ENCODE assay signal across 8 mouse cellular contexts in the genomic region with DNA sequence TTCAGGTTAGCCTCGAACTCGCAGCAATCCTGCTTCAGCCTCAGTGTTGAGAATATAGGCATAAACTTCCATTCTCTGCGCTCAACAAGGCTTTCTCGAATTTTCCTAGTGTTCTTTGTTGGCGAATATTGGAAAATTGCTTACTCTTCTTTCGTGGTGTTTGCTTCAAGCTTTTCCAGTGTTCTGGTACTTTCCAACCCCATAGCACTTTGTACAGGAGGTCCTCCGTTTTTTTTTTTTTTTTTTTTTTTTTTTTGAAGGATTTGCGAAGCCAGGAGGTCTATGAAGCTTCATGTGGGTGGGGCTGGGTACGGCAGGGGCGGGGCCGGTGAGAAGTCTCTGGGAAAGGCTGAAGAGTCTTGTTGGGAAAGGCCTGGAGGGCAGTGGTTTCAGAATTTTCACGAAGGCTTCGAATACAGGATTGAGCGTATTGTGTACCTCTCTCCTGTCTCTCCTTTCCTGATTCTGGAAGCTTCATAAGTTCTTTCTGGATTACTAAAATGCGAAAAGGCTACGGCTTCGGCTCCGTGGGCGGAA. TPM values are rescaled to one million over a fixed set of nuclear protein-coding genes. Genes with fewer than 3 reads are reported as not detected.
DNase-seq lines count a peak whose midpoint lies in the region; ATAC-seq and TF ChIP-seq lines count a peak whose summit lies in the region.

No protein-coding gene starts in this region.

- ATAC-seq in heart, embryonic 14.5 days (ENCODE audit: insufficient number of reproducible peaks, insufficient read depth, low FRiP score, low read depth): peak; percentile 81
- ATAC-seq in liver, embryonic 12.5 days: peak; percentile 80

- H3K27me3 ChIP-seq in MEL (ENCODE audit: control insufficient read depth in 1 of 2, insufficient read depth in 2 of 2, low read length in 2 of 2): no peaks in the 10 kb centered on the region
- no peaks in the 10 kb centered on the region for H3K27me3 ChIP-seq in heart, embryonic 14.5 days (ENCODE audit: control insufficient read depth, insufficient read depth, low read length)
- no peaks in the 10 kb centered on the region for H3K27me3 ChIP-seq in liver, embryonic 12.5 days (replicated peaks)
- no peaks in the 10 kb centered on the region for H3K27me3 ChIP-seq in small intestine, adult 2 months (ENCODE audit: control insufficient read depth, insufficient read depth, low read length)

- TF ChIP-seq RAD21 in MEL (IDR thresholded peaks at IDR 0.05; ENCODE audit: low read depth, low read length): no peak

- peaks cover 36% of the 10 kb centered on the region for H3K79me2 ChIP-seq in MEL (ENCODE audit: control insufficient read depth, insufficient read depth, low read length, poor library complexity)

- H3K36me3 ChIP-seq in MEL (ENCODE audit: control insufficient read depth in 1 of 2, insufficient read depth in 2 of 2, low read length in 2 of 2): peaks cover 0 to 6% of the 10 kb centered on the region in 2 experiments; a peak in 2 of 4 replicates
- H3K36me3 ChIP-seq in heart, embryonic 14.5 days (ENCODE audit: control insufficient read depth, insufficient read depth, low read length): no peaks in the 10 kb centered on the region
- no peaks in the 10 kb centered on the region for H3K36me3 ChIP-seq in liver, embryonic 12.5 days
- no peaks in the 10 kb centered on the region for H3K36me3 ChIP-seq in small intestine, adult 2 months (ENCODE audit: control insufficient read depth, insufficient read depth, low read length)

- TF ChIP-seq CTCF in MEL (IDR thresholded peaks at IDR 0.05 in 2 of 3, conservative IDR thresholded peaks at IDR 0.05 in 1 of 3; ENCODE audit: control insufficient read depth in 1 of 3, insufficient read depth in 1 of 3, low read depth in 2 of 3, low read length in 3 of 3, poor library complexity in 1 of 3, severe bottlenecking in 1 of 3): no peak
- TF ChIP-seq CTCF in small intestine, adult 2 months (IDR thresholded peaks at IDR 0.05; ENCODE audit: extremely low read depth, insufficient read length, insufficient replicate concordance, low read depth, low read length): no peak

- H3K9me3 ChIP-seq in MEL (replicated peaks; ENCODE audit: insufficient read depth, low read length): no peaks in the 10 kb centered on the region
- H3K9me3 ChIP-seq in heart, embryonic 14.5 days (ENCODE audit: control insufficient read depth, low read length): no peaks in the 10 kb centered on the region
- H3K9me3 ChIP-seq in liver, embryonic 12.5 days (replicated peaks): no peaks in the 10 kb centered on the region

- WGBS in heart, embryonic 14.5 days: 16% methylated on average over 19 of the region's 19 CpGs
- 12% methylated on average over 19 of the region's 19 CpGs for WGBS in liver, embryonic 12.5 days (ENCODE audit: insufficient replicate concordance)
- 25% methylated on average over 19 of the region's 19 CpGs for WGBS in small intestine, adult 2 months

- peak; percentile 5 for DNase-seq in embryo, embryonic 10 days (ENCODE audit: low spot score)
- no peak for DNase-seq in embryo, embryonic 10.5 days (ENCODE audit: low spot score)
- DNase-seq in MEL (ENCODE audit: low read depth, low spot score): no peak
- DNase-seq in ovary, postnatal 14 days (ENCODE audit: low spot score): no peak
- no peak for DNase-seq in cerebellum, postnatal 14 days

- no peak for TF ChIP-seq EP300 in MEL (IDR thresholded peaks at IDR 0.05; ENCODE audit: low read depth in 1 of 2, low read length in 2 of 2)

- TF ChIP-seq POLR2A in MEL (IDR thresholded peaks at IDR 0.05; ENCODE audit: control insufficient read depth in 1 of 2, insufficient read depth in 1 of 2, low read depth in 1 of 2, low read length in 2 of 2, poor library complexity in 1 of 2): no peak
- TF ChIP-seq POLR2A in small intestine, adult 2 months (IDR thresholded peaks at IDR 0.05; ENCODE audit: low read depth, low read length): no peak

- H3K4me1 ChIP-seq in MEL (ENCODE audit: control insufficient read depth in 1 of 2, insufficient read depth in 2 of 2, low read length in 2 of 2): no peaks in the 10 kb centered on the region; a peak in 2 of 4 replicates
- H3K4me1 ChIP-seq in heart, embryonic 14.5 days (ENCODE audit: control insufficient read depth in 2 of 2, insufficient read depth in 2 of 2, low read length in 2 of 2): peaks cover 11 to 25% of the 10 kb centered on the region in 2 experiments
- peaks cover 30% of the 10 kb centered on the region for H3K4me1 ChIP-seq in liver, embryonic 12.5 days
- H3K4me1 ChIP-seq in small intestine, adult 2 months (ENCODE audit: control insufficient read depth, insufficient read depth, insufficient read length, low read length): peaks cover 13% of the 10 kb centered on the region

- H3K4me2 ChIP-seq in heart, embryonic 14.5 days (ENCODE audit: low read length): peak overlapping the region; percentile 94
- peak overlapping the region; percentile 88 for H3K4me2 ChIP-seq in liver, embryonic 12.5 days

- peak overlapping the region; percentile 53 to 84 for H3K4me3 ChIP-seq in MEL (ENCODE audit: control insufficient read depth in 1 of 2, insufficient read depth in 1 of 2, low read depth in 2 of 2, low read length in 2 of 2)
- peak overlapping the region; percentile 47 to 71 for H3K4me3 ChIP-seq in heart, embryonic 14.5 days (ENCODE audit: control insufficient read depth in 1 of 2, insufficient read depth in 1 of 2, low read depth in 1 of 2, low read length in 2 of 2)
- peak overlapping the region; percentile 64 for H3K4me3 ChIP-seq in liver, embryonic 12.5 days
- H3K4me3 ChIP-seq in small intestine, adult 2 months (ENCODE audit: low read depth, low read length): peak overlapping the region; percentile 67

- H3K27ac ChIP-seq in MEL (ENCODE audit: control insufficient read depth, low read depth, low read length): peak overlapping the region; percentile 29
- peak overlapping the region; percentile 85 to 93 for H3K27ac ChIP-seq in heart, embryonic 14.5 days (replicated peaks in 1 of 2; ENCODE audit: control insufficient read depth in 1 of 2, insufficient read depth in 1 of 2, low read depth in 2 of 2, low read length in 2 of 2)
- peak overlapping the region; percentile 94 for H3K27ac ChIP-seq in liver, embryonic 12.5 days
- H3K27ac ChIP-seq in small intestine, adult 2 months (ENCODE audit: insufficient read depth, low read depth, low read length): 0 out of 2 replicates have a peak overlapping the region, but pooled peaks have one; percentile 46

- H3K9ac ChIP-seq in MEL (ENCODE audit: control insufficient read depth, low read depth, low read length, poor library complexity, severe bottlenecking): peak overlapping the region; percentile 55
- peak overlapping the region; percentile 63 for H3K9ac ChIP-seq in heart, embryonic 14.5 days (ENCODE audit: low read length)
- peak overlapping the region; percentile 68 for H3K9ac ChIP-seq in liver, embryonic 12.5 days

TF ChIP-seq in MEL, 35 proteins besides CTCF, POLR2A, EP300 and RAD21:
- TF ChIP-seq ZNF384 (IDR thresholded peaks at IDR 0.05; ENCODE audit: low read depth, low read length): peak; percentile 93
- TF ChIP-seq CHD1 (IDR thresholded peaks at IDR 0.05; ENCODE audit: low read depth, low read length): no peak

RNA-seq across cellular contexts. Expression of gene Mga, which starts 0.4 kb away (rescaled TPM):
- 45.4 and 45.7 TPM in 2 replicates for total RNA-seq in MEL (2012; rRNA removed)
- 100 to 1,000 TPM in 1 of 2 experiments, 10 to 100 TPM in 1; 60.9 to 224 TPM for polyA plus RNA-seq in MEL (2012; ENCODE audit: insufficient read depth in 1 of 2, insufficient read length in 2 of 2, low read depth in 1 of 2, low replicate concordance in 2 of 2, missing spikeins in 1 of 2)
- 22.9 and 30.3 TPM in 2 replicates for polyA plus RNA-seq in heart, embryonic 14.5 days (2014; fragmentation: Nextera tagmentation; extraction: Ambion mirVana)
- polyA plus RNA-seq in liver, embryonic 12.5 days (2016; fragmentation: Nextera tagmentation; extraction: Ambion mirVana): 12.5 and 13.3 TPM in 2 replicates
- polyA plus RNA-seq in small intestine, adult 2 months (2012; rRNA removed): 5.4 and 6.6 TPM in 2 replicates

Comparison
In these comparisons a context has a peak if more than half of its experiments do, and no peak if none do; other contexts are left out.
1. H3K27ac ChIP-seq: peak in every context shown above with its lines; median percentile 94 in liver, embryonic 12.5 days; 89 in heart, embryonic 14.5 days; 46 in small intestine, adult 2 months; 29 in MEL.